Comparison of ENCODE assay signal across 8 mouse cellular contexts in the genomic region with DNA sequence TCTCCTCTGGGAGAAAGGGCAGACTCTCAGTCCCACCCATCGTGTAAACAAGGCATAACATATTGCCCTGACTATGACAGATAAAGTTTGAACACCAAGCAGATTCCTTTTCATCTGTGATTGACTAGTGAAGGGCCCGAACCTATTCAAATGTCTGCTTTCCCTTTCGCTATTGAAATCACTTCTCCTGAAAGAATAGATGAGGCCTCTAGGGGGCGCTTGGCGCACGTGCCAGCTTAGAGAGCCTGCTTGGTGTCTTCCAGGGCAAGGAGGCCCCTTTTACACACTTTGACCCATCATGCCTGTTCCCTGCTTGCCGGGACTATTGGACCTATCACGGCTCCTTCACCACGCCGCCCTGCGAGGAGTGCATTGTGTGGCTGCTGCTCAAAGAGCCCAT. TPM values are rescaled to one million over a fixed set of nuclear protein-coding genes. Genes with fewer than 3 reads are reported as not detected.
DNase-seq lines count a peak whose midpoint lies in the region; ATAC-seq and TF ChIP-seq lines count a peak whose summit lies in the region.

No protein-coding gene starts in this region.

- TF ChIP-seq CTCF in heart, adult 2 months (IDR thresholded peaks at IDR 0.05): peak; percentile 84
- peak; percentile 70 for TF ChIP-seq CTCF in kidney, adult 2 months (conservative IDR thresholded peaks at IDR 0.05; ENCODE audit: insufficient read depth, insufficient read length, low read depth, low read length)
- TF ChIP-seq CTCF in liver, embryonic 14.5 days (IDR thresholded peaks at IDR 0.05; ENCODE audit: low read depth): peak; percentile 96

- no peak overlapping the region; the same call in 1 of the 2 replicates for H3K9ac ChIP-seq in heart, adult 2 months (ENCODE audit: low read depth, low read length)
- no peak overlapping the region for H3K9ac ChIP-seq in liver, embryonic 14.5 days (replicated peaks)
- H3K9ac ChIP-seq in stomach, embryonic 15.5 days: no peak overlapping the region

- H3K4me3 ChIP-seq in heart, adult 2 months: peak overlapping the region; percentile 42
- peak overlapping the region; percentile 29 for H3K4me3 ChIP-seq in kidney, adult 2 months (ENCODE audit: insufficient read depth, low read depth, low read length)
- H3K4me3 ChIP-seq in liver, embryonic 14.5 days (ENCODE audit: insufficient read depth in 1 of 2, low read depth in 2 of 2, low read length in 2 of 2): peak overlapping the region; percentile 6 to 20; a peak in 3 of 4 replicates
- H3K4me3 ChIP-seq in stomach, embryonic 15.5 days (replicated peaks): peak overlapping the region; percentile 23; the same call in 1 of the 2 replicates

- WGBS in heart, adult 2 months: 26% methylated on average over 11 of the region's 11 CpGs
- 21% methylated on average over 11 of the region's 11 CpGs for WGBS in kidney, adult 2 months
- 18% methylated on average over 11 of the region's 11 CpGs for WGBS in liver, embryonic 14.5 days (ENCODE audit: insufficient replicate concordance)
- 31% methylated on average over 11 of the region's 11 CpGs for WGBS in stomach, embryonic 15.5 days

- peak overlapping the region; percentile 58 for H3K4me2 ChIP-seq in liver, embryonic 14.5 days (ENCODE audit: low read depth)
- peak overlapping the region; percentile 22; the same call in 1 of the 2 replicates for H3K4me2 ChIP-seq in stomach, embryonic 15.5 days

- no peaks in the 10 kb centered on the region for H3K79me2 ChIP-seq in heart, adult 2 months (replicated peaks; ENCODE audit: control insufficient read depth, insufficient read depth, low read length)

- no peaks in the 10 kb centered on the region for H3K4me1 ChIP-seq in heart, adult 2 months (ENCODE audit: control insufficient read depth, insufficient read depth, low read length)
- H3K4me1 ChIP-seq in kidney, adult 2 months (ENCODE audit: control insufficient read depth, insufficient read depth, low read length): no peaks in the 10 kb centered on the region
- H3K4me1 ChIP-seq in liver, embryonic 14.5 days (replicated peaks; ENCODE audit: control insufficient read depth in 2 of 2, insufficient read depth in 2 of 2, low read length in 1 of 2): peaks cover 0 to 6% of the 10 kb centered on the region in 2 experiments; a peak in 2 of 4 replicates
- H3K4me1 ChIP-seq in stomach, embryonic 15.5 days: no peaks in the 10 kb centered on the region

- intact Hi-C loops in heart, adult 2 months (cut with DNase I): loop anchor here (5.0 kb wide), 1 partner anchor 378 kb away; no protein-coding TSS in a partner anchor

- no peaks in the 10 kb centered on the region for H3K27me3 ChIP-seq in heart, adult 2 months (ENCODE audit: control insufficient read depth, insufficient read depth, low read length)
- H3K27me3 ChIP-seq in kidney, adult 2 months (replicated peaks; ENCODE audit: control insufficient read depth, insufficient read depth, low read length): no peaks in the 10 kb centered on the region
- H3K27me3 ChIP-seq in liver, embryonic 14.5 days (ENCODE audit: control insufficient read depth, insufficient read depth, low read length): no peaks in the 10 kb centered on the region
- H3K27me3 ChIP-seq in stomach, embryonic 15.5 days (replicated peaks): no peaks in the 10 kb centered on the region

- ATAC-seq in liver, embryonic 14.5 days (ENCODE audit: insufficient read depth): peak; percentile 53
- 0 out of 2 replicates have a peak, but pooled peaks have one; percentile 39 for ATAC-seq in stomach, embryonic 15.5 days (ENCODE audit: insufficient read depth, low FRiP score, low read depth)

- no peak overlapping the region for H3K27ac ChIP-seq in heart, adult 2 months
- no peak overlapping the region for H3K27ac ChIP-seq in kidney, adult 2 months (ENCODE audit: insufficient read depth, low read depth, low read length)
- H3K27ac ChIP-seq in liver, embryonic 14.5 days: no peak overlapping the region
- no peak overlapping the region for H3K27ac ChIP-seq in stomach, embryonic 15.5 days

- TF ChIP-seq POLR2A in heart, adult 2 months (IDR thresholded peaks at IDR 0.05; ENCODE audit: insufficient read depth, low read depth, low read length): no peak
- no peak for TF ChIP-seq POLR2A in kidney, adult 2 months (IDR thresholded peaks at IDR 0.05; ENCODE audit: low read depth, low read length)

- no peaks in the 10 kb centered on the region for H3K36me3 ChIP-seq in heart, adult 2 months (ENCODE audit: control insufficient read depth, insufficient read depth, low read length)
- H3K36me3 ChIP-seq in kidney, adult 2 months (ENCODE audit: control insufficient read depth, insufficient read depth, low read length): no peaks in the 10 kb centered on the region
- no peaks in the 10 kb centered on the region for H3K36me3 ChIP-seq in liver, embryonic 14.5 days (replicated peaks; ENCODE audit: control insufficient read depth, insufficient read depth, low read depth)
- H3K36me3 ChIP-seq in stomach, embryonic 15.5 days: no peaks in the 10 kb centered on the region

- DNase-seq in 3T3-L1 (ENCODE audit: low read depth, low spot score): peak; percentile 60
- peak; percentile 68 to 93 for DNase-seq in adrenal gland, adult (ENCODE audit: inconsistent age in 2 of 2, low spot score in 1 of 2)
- DNase-seq in embryo, embryonic 9.5 days (ENCODE audit: extremely low spot score): peak; percentile 70
- peak; percentile 59 to 61 for DNase-seq in heart, adult 2 months
- peak; percentile 79 for DNase-seq in kidney, adult 2 months
- DNase-seq in liver, embryonic 14.5 days (ENCODE audit: low read depth in 3 of 3, low spot score in 3 of 3): peak in 1 of 3 experiments; percentile 57
- DNase-seq in neural tube, embryonic 10.5 days (ENCODE audit: extremely low spot score, low spot score): peak; percentile 71

- H3K9me3 ChIP-seq in liver, embryonic 14.5 days (ENCODE audit: control insufficient read depth, low read length): no peaks in the 10 kb centered on the region
- no peaks in the 10 kb centered on the region for H3K9me3 ChIP-seq in stomach, embryonic 15.5 days

- no peak for TF ChIP-seq EP300 in heart, adult 2 months (IDR thresholded peaks at IDR 0.05; ENCODE audit: insufficient read depth, low read depth, low read length)
- no peak for TF ChIP-seq EP300 in liver, embryonic 14.5 days (IDR thresholded peaks at IDR 0.05; ENCODE audit: low read depth)

RNA-seq across cellular contexts. Expression of a gene that starts 6.5 kb away (rescaled TPM):
- total RNA-seq in heart, adult 2 months (2021): 10 to 100 TPM; 34.4 to 82.7 TPM
- 114 and 259 TPM in 2 replicates for polyA plus RNA-seq in heart, adult 2 months (2012; rRNA removed)
- polyA plus RNA-seq in kidney, adult 2 months (2012; rRNA removed): 359 and 491 TPM in 2 replicates
- polyA plus RNA-seq in liver, embryonic 14.5 days (2012; rRNA removed): 30.6 and 33.2 TPM in 2 replicates
- polyA plus RNA-seq in liver, embryonic 14.5 days (2014; fragmentation: Nextera tagmentation; extraction: Ambion mirVana): 80.3 and 134 TPM in 2 replicates
- 9.5 and 18.3 TPM in 2 replicates for polyA plus RNA-seq in stomach, embryonic 15.5 days (2015; fragmentation: Nextera tagmentation; extraction: Ambion mirVana)

RNA-seq across cellular contexts. Expression of a gene that starts 16.3 kb away (rescaled TPM):
- total RNA-seq in heart, adult 2 months (2021): 1 to 10 TPM; 6.8 to 7.8 TPM
- polyA plus RNA-seq in heart, adult 2 months (2012; rRNA removed): 12.3 and 24.3 TPM in 2 replicates
- polyA plus RNA-seq in kidney, adult 2 months (2012; rRNA removed): 1,535 and 1,611 TPM in 2 replicates
- 960 and 1,504 TPM in 2 replicates for polyA plus RNA-seq in liver, embryonic 14.5 days (2012; rRNA removed)
- polyA plus RNA-seq in liver, embryonic 14.5 days (2014; fragmentation: Nextera tagmentation; extraction: Ambion mirVana): 2,373 and 2,511 TPM in 2 replicates
- polyA plus RNA-seq in stomach, embryonic 15.5 days (2015; fragmentation: Nextera tagmentation; extraction: Ambion mirVana): 145 and 287 TPM in 2 replicates
